ENCODE assay signal across 9 mouse cellular contexts in the genomic region with DNA sequence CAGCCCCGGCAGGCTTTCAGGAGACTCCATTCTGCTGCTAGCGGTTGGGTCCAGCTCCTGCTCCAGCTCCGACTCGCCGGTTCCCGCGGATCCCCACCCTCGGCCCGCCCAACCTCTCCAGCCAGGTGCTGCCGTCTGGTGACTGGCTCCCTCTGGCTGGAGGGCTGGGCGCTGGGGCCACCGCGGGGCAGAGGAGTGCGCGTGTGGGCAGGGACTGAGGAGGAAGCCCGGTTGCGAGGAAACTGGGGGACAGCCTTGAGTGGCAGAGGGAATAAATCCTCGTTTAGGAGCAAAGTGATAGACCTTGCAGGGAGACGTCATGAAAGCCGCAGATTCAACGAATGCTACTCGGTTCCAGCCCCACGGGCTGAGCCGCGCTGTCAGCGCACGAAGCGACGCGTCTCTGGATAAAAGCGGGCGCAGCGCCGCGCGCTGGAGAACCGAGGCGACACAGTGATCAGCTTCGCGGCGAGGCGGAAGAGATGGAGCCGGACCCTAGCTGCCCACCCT. TPM values are rescaled to one million over a fixed set of nuclear protein-coding genes. Genes with fewer than 3 reads are reported as not detected.
DNase-seq lines count a peak whose midpoint lies in the region; ATAC-seq and TF ChIP-seq lines count a peak whose summit lies in the region.
"Had no signal": no experiment of that assay in that cellular context is flagged by ENCODE, and none has a peak within 500 bp of the region (broad histone marks: within the 10 kb centered on the region; RNA-seq: fewer than 3 reads in every experiment).

Gene Kcnj6, minus strand, starts transcription at position 362 of the 510 bp plus-strand sequence.

- H3K27ac ChIP-seq in gastrocnemius, adult 2 months = no peak within 1 kb of the TSS
- no peak within 1 kb of the TSS for H3K27ac ChIP-seq in embryonic facial prominence, embryonic 14.5 days (replicated peaks; ENCODE audit: low read depth, low read length)
- H3K27ac ChIP-seq in hindbrain, embryonic 15.5 days (replicated peaks) = peak within 1 kb of the TSS; percentile 75
- H3K27ac ChIP-seq in limb, embryonic 13.5 days = no peak within 1 kb of the TSS

- no peaks in the 10 kb centered on the region for H3K9me3 ChIP-seq in embryonic facial prominence, embryonic 14.5 days (ENCODE audit: control insufficient read depth, low read length)
- no peaks in the 10 kb centered on the region for H3K9me3 ChIP-seq in hindbrain, embryonic 15.5 days
- no peaks in the 10 kb centered on the region for H3K9me3 ChIP-seq in limb, embryonic 13.5 days

- peaks cover 34% of the 10 kb centered on the region for H3K27me3 ChIP-seq in embryonic facial prominence, embryonic 14.5 days (replicated peaks; ENCODE audit: control insufficient read depth, insufficient read depth, low read length)
- H3K27me3 ChIP-seq in hindbrain, embryonic 15.5 days = no peaks in the 10 kb centered on the region; the same call in 1 of the 2 replicates
- H3K27me3 ChIP-seq in limb, embryonic 13.5 days = peaks cover 56% of the 10 kb centered on the region

- H3K4me1 ChIP-seq in embryonic facial prominence, embryonic 14.5 days (ENCODE audit: control insufficient read depth, insufficient read depth, low read length) = peaks cover 4% of the 10 kb centered on the region; the same call in 1 of the 2 replicates
- peaks cover 41% of the 10 kb centered on the region for H3K4me1 ChIP-seq in hindbrain, embryonic 15.5 days (replicated peaks)
- H3K4me1 ChIP-seq in limb, embryonic 13.5 days = peaks cover 6% of the 10 kb centered on the region; the same call in 1 of the 2 replicates

- WGBS in embryonic facial prominence, embryonic 14.5 days = 1% methylated on average over 39 of the region's 43 CpGs
- WGBS in hindbrain, embryonic 15.5 days = under 1% methylated on average over 43 of the region's 43 CpGs
- under 1% methylated on average over 43 of the region's 43 CpGs for WGBS in limb, embryonic 13.5 days

- intact Hi-C loops in gastrocnemius, adult 2 months (cut with DNase I) = no loop called here

- H3K9ac ChIP-seq in embryonic facial prominence, embryonic 14.5 days (ENCODE audit: low read depth, low read length) = no peak within 1 kb of the TSS
- H3K9ac ChIP-seq in hindbrain, embryonic 15.5 days = peak within 1 kb of the TSS; percentile 64
- H3K9ac ChIP-seq in limb, embryonic 13.5 days = no peak within 1 kb of the TSS

- peak; percentile 40 for TF ChIP-seq CTCF in gastrocnemius, adult 2 months (IDR thresholded peaks at IDR 0.05)

- no peaks in the 10 kb centered on the region for H3K36me3 ChIP-seq in embryonic facial prominence, embryonic 14.5 days (ENCODE audit: control insufficient read depth, insufficient read depth, low read length)
- no peaks in the 10 kb centered on the region for H3K36me3 ChIP-seq in hindbrain, embryonic 15.5 days
- no peaks in the 10 kb centered on the region for H3K36me3 ChIP-seq in limb, embryonic 13.5 days

- peak; percentile 22 for DNase-seq in gastrocnemius, adult 2 months
- DNase-seq in gastrocnemius, postnatal 4 days (ENCODE audit: low spot score in 2 of 2) = no peak
- peak; percentile 25 for DNase-seq in adrenal gland, postnatal 25 days
- peak; percentile 29 for DNase-seq in embryonic facial prominence, embryonic 14.5 days (ENCODE audit: low spot score)
- DNase-seq in right cerebral cortex, postnatal 4 days = peak; percentile 86
- DNase-seq in urinary bladder, adult 2 months (ENCODE audit: low spot score) = no peak

- H3K4me2 ChIP-seq in embryonic facial prominence, embryonic 14.5 days (ENCODE audit: low read depth, low read length) = peak within 1 kb of the TSS; percentile 52
- peak within 1 kb of the TSS; percentile 70 for H3K4me2 ChIP-seq in hindbrain, embryonic 15.5 days
- H3K4me2 ChIP-seq in limb, embryonic 13.5 days (replicated peaks) = peak within 1 kb of the TSS; percentile 50

- H3K4me3 ChIP-seq in gastrocnemius, adult 2 months = no peak within 1 kb of the TSS
- peak within 1 kb of the TSS; percentile 33 for H3K4me3 ChIP-seq in embryonic facial prominence, embryonic 14.5 days (ENCODE audit: low read depth, low read length)
- H3K4me3 ChIP-seq in hindbrain, embryonic 15.5 days = peak within 1 kb of the TSS; percentile 55
- peak within 1 kb of the TSS; percentile 19 for H3K4me3 ChIP-seq in limb, embryonic 13.5 days

- peak; percentile 53; the same call in 1 of the 2 replicates for ATAC-seq in embryonic facial prominence, embryonic 14.5 days (ENCODE audit: low read depth)
- peak; percentile 89 for ATAC-seq in hindbrain, embryonic 15.5 days (ENCODE audit: low FRiP score, low read depth)
- ATAC-seq in limb, embryonic 13.5 days (ENCODE audit: low FRiP score, low read depth) = no peak

RNA-seq across cellular contexts. Expression of gene Kcnj6, which starts in this region (rescaled TPM):
- total RNA-seq in gastrocnemius, adult 2 months (2021) = not detected
- not detected for total RNA-seq in gastrocnemius, postnatal 4 days (2021)
- 1.1 and 1.2 TPM in 2 replicates for total RNA-seq in adrenal gland, postnatal 25 days (2021)
- 0.18 TPM in 1 of 2 replicates, not detected in the other for polyA plus RNA-seq in embryonic facial prominence, embryonic 14.5 days (2014; fragmentation: Nextera tagmentation; extraction: Ambion mirVana)
- polyA plus RNA-seq in hindbrain, embryonic 15.5 days (2015; fragmentation: Nextera tagmentation; extraction: Ambion mirVana) = 4.6 and 4.8 TPM in 2 replicates
- not detected in 2 replicates for polyA plus RNA-seq in limb, embryonic 13.5 days (2015; fragmentation: Nextera tagmentation; extraction: Ambion mirVana)
- polyA plus RNA-seq in urinary bladder, adult 2 months (2012; rRNA removed) = not detected in 2 replicates
- polyA plus RNA-seq: heart, postnatal 0 days had no signal

Comparison
In these comparisons a context has a peak if more than half of its experiments do, and no peak if none do; other contexts are left out.
1. Peak in DNase-seq in gastrocnemius, adult 2 months; RNA of the gene not detected or under 1 TPM.
2. Peak in DNase-seq, ATAC-seq, H3K4me3 ChIP-seq and H3K4me2 ChIP-seq in embryonic facial prominence, embryonic 14.5 days; RNA of the gene not detected or under 1 TPM.
3. DNase-seq: peak in adrenal gland, postnatal 25 days (single experiment) and right cerebral cortex, postnatal 4 days (single experiment); none in gastrocnemius, postnatal 4 days (0 of 2) and urinary bladder, adult 2 months (single experiment).
4. Peak in every context shown above with its lines, with median percentiles within 50 percentile points of each other: H3K4me2 ChIP-seq.